Mouse (Mus musculus): Measurements from ENCODE around the gene Bcas3. TPM values are rescaled to one million over a fixed set of nuclear protein-coding genes. Genes with fewer than 3 reads are reported as not detected.
A peak's percentile ranks its signal among the peaks of the same experiment; 100 is the strongest.

Bcas3 gene
- polyA plus RNA-seq, 1 experiment from 2014 or later = 44.3 TPM

DNA sequence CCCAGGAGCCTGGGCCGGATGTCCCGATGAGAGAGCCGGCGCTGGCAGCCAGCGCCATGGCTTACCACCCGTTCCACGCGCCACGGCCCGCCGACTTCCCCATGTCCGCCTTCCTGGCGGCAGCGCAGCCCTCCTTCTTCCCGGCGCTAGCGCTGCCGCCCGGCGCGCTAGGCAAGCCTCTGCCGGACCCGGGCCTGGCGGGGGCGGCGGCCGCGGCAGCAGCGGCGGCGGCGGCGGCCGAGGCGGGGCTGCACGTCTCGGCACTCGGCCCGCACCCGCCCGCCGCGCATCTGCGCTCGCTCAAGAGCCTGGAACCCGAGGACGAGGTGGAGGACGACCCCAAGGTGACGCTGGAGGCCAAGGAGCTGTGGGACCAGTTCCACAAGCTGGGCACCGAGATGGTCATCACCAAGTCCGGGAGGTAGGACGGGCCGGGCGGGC lies 480.1 kb downstream of the Bcas3 start:
- Histone ChIP-seq H3K4me3 (ENCODE audit: low read depth, low read length) (peak overlapping the region; percentile 46), H3K4me1 (ENCODE audit: control insufficient read depth, insufficient read depth, low read length) (peaks cover 35% of the 10 kb centered on the region), H3K4me2 (ENCODE audit: low read depth) (peak overlapping the region; percentile 90), H3K9ac (ENCODE audit: low read length) (peak overlapping the region; percentile 57), H3K9me3 (ENCODE audit: control insufficient read depth, low read length) (no peaks in the 10 kb centered on the region), H3K36me3 (ENCODE audit: control insufficient read depth, insufficient read depth, low read length) (no peaks in the 10 kb centered on the region), H3K27me3 (ENCODE audit: control insufficient read depth, insufficient read depth, low read length) (peaks cover 98% of the 10 kb centered on the region), H3K27ac (ENCODE audit: low read depth, low read length) (peak overlapping the region; percentile 49; the same call in 1 of the 2 replicates)
- DNase-seq (ENCODE audit: low spot score) (peak; percentile 62), ATAC-seq (ENCODE audit: insufficient read depth, low FRiP score, low TSS enrichment) (no peak)
- under 1% methylated on average over 34 of the region's 54 CpGs for WGBS

DNA sequence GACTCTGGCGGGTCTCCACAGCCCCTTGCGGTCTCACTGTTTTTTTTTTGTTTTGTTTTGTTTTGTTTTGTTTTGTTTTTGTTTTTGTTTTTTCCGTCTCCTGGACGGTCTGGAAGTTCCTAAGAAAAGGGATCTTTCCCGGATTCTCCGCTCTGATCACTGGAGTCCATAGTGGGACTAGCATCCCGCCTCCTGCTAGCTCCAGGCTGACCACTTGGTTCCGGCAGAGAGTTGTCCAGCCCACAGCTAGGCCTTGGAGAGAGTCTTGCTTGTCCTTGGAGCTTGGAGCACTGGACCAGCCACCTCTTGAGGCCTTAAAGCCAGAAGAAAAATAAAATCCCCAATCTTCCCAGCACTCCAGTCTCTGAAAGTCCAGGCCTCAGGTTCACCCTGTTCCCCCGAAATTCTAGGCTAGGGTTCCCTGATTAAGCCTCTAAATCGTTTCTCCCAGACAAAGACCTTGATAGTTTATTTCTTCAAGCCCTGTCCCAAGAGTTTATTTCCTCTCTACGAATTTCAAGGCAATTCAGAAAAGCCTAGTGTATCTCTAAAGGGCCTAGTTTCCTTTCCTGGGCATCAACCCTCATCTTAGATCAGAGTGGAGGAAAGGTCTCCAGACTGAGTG lies 480.9 kb downstream of the Bcas3 start:
- H3K4me1 ChIP-seq (ENCODE audit: control insufficient read depth, insufficient read depth, low read length) = peaks cover 38% of the 10 kb centered on the region
- peak overlapping the region; percentile 90 for H3K4me2 ChIP-seq (ENCODE audit: low read depth)
- H3K27ac ChIP-seq (ENCODE audit: low read depth, low read length) = no peak overlapping the region
- DNase-seq (ENCODE audit: low spot score) (peak; percentile 52), ATAC-seq (ENCODE audit: insufficient read depth, low FRiP score, low TSS enrichment) (no peak)
- WGBS = under 1% methylated on average over 11 of the region's 11 CpGs
- peak overlapping the region; percentile 46 for H3K4me3 ChIP-seq (ENCODE audit: low read depth, low read length)
- peaks cover 98% of the 10 kb centered on the region for H3K27me3 ChIP-seq (ENCODE audit: control insufficient read depth, insufficient read depth, low read length)
- no peaks in the 10 kb centered on the region for H3K9me3 ChIP-seq (ENCODE audit: control insufficient read depth, low read length)
- H3K9ac ChIP-seq (ENCODE audit: low read length) = peak overlapping the region; percentile 57
- no peaks in the 10 kb centered on the region for H3K36me3 ChIP-seq (ENCODE audit: control insufficient read depth, insufficient read depth, low read length)

DNA sequence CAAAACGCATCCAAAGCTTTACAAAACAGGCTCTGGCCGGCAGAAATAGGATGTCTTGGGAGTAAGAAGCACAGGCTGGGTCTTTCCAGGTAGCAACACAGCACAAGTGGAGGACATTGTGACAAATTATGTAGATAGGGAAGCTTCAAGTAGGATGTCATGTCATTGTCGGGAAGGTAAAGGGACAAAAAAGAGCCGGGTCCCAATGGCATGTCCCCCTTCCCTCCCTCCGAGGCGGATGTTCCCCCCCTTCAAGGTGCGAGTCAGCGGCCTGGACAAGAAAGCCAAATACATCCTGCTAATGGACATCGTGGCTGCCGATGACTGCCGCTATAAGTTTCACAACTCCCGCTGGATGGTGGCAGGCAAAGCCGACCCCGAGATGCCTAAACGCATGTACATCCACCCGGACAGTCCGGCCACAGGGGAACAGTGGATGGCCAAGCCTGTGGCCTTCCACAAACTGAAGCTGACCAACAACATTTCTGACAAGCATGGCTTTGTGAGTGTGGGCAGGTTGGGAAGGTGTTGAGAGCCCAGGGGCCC lies 481.5 kb downstream of the Bcas3 start:
- peak; percentile 47 for DNase-seq (ENCODE audit: low spot score)
- H3K36me3 ChIP-seq (ENCODE audit: control insufficient read depth, insufficient read depth, low read length) = no peaks in the 10 kb centered on the region
- no peak for ATAC-seq (ENCODE audit: insufficient read depth, low FRiP score, low TSS enrichment)
- H3K4me3 ChIP-seq (ENCODE audit: low read depth, low read length) = peak overlapping the region; percentile 46
- peaks cover 34% of the 10 kb centered on the region for H3K4me1 ChIP-seq (ENCODE audit: control insufficient read depth, insufficient read depth, low read length)
- no peak overlapping the region for H3K9ac ChIP-seq (ENCODE audit: low read length)
- H3K9me3 ChIP-seq (ENCODE audit: control insufficient read depth, low read length) = no peaks in the 10 kb centered on the region
- peak overlapping the region; percentile 31 for H3K4me2 ChIP-seq (ENCODE audit: low read depth)
- under 1% methylated on average over 16 of the region's 17 CpGs for WGBS
- peaks cover 98% of the 10 kb centered on the region for H3K27me3 ChIP-seq (ENCODE audit: control insufficient read depth, insufficient read depth, low read length)
- no peak overlapping the region for H3K27ac ChIP-seq (ENCODE audit: low read depth, low read length)

DNA sequence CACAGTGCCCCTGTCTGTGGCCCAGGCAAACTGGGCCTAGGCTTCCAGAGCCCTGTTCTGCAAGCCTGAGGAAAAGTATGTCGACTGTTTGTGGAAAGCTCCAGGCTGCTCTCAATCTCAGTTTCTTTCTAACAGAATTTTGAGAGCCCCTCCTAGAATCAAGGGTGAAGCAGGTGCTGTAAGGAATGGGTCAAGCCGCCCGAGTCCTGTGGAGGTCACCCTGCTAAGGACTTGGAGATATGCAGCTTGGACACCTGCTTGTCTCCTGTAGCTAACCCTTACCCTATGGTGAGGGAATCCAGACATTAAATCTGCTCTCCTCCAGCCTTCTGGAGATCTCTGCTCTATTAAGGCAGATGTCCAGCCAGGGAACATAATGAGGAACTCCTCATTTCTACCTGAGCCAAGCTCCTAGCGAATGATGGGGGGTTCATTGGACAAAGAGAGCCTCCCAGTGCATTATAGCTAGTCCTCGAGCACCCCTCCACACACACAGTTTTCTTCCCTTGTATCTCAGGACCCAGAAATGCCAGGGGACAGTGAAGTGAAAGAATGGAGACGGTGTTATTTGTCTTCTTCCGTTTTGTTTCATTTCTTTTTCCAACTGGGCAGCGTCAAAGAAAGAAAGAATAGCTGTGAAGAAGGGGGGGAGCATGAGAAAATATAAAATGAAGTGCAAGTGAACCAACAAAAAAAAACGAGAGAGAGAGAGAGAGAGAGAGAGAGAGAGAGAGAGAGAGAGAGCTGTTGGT lies 482.2 kb downstream of the Bcas3 start:
- Histone ChIP-seq H3K27me3 (ENCODE audit: control insufficient read depth, insufficient read depth, low read length) (peaks cover 98% of the 10 kb centered on the region), H3K9me3 (ENCODE audit: control insufficient read depth, low read length) (no peaks in the 10 kb centered on the region), H3K4me1 (ENCODE audit: control insufficient read depth, insufficient read depth, low read length) (peaks cover 26% of the 10 kb centered on the region), H3K27ac (ENCODE audit: low read depth, low read length) (no peak overlapping the region), H3K4me2 (ENCODE audit: low read depth) (peak overlapping the region; percentile 31), H3K4me3 (ENCODE audit: low read depth, low read length) (peak overlapping the region; percentile 46), H3K36me3 (ENCODE audit: control insufficient read depth, insufficient read depth, low read length) (no peaks in the 10 kb centered on the region), H3K9ac (ENCODE audit: low read length) (no peak overlapping the region)
- DNase-seq (ENCODE audit: low spot score) (peak; percentile 24), ATAC-seq (ENCODE audit: insufficient read depth, low FRiP score, low TSS enrichment) (no peak)
- 3% methylated on average over 9 of the region's 9 CpGs for WGBS

DNA sequence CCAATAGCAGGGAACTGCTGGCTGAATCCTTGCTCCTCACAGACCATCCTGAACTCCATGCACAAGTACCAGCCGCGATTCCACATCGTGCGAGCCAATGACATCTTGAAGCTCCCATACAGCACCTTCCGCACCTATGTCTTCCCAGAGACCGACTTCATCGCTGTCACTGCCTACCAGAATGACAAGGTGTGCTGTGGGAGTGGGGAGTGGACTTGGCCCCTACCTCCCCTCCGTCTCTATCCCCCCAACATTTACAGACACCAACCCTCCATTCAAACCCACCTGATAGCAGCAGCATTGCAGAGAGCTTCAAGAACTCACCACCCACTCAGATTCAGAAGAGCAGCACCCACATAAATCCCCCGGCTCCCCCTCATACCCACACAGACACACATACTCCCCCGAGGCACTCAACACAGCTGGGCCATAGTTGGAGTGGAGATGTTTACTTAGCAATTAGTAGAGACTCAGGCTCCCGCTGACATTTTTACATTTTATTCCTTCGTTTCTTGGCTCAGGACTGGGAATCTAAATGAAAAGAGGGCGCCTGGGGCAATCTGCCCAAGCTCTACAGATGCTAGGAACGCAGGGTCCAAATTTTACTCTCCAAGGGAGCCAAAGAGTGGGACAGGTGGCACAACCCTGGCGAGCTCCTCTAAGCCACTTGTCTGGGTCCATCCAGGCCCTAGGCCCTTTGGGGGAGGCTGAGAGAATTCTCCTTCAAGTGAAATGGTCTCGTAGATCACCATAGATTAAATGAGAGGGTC lies 483.0 kb downstream of the Bcas3 start:
- Histone ChIP-seq H3K27me3 (ENCODE audit: control insufficient read depth, insufficient read depth, low read length) (peaks cover 98% of the 10 kb centered on the region), H3K4me3 (ENCODE audit: low read depth, low read length) (peak overlapping the region; percentile 29), H3K4me2 (ENCODE audit: low read depth) (peak overlapping the region; percentile 40), H3K27ac (ENCODE audit: low read depth, low read length) (no peak overlapping the region), H3K36me3 (ENCODE audit: control insufficient read depth, insufficient read depth, low read length) (no peaks in the 10 kb centered on the region), H3K4me1 (ENCODE audit: control insufficient read depth, insufficient read depth, low read length) (peaks cover 24% of the 10 kb centered on the region), H3K9ac (ENCODE audit: low read length) (no peak overlapping the region), H3K9me3 (ENCODE audit: control insufficient read depth, low read length) (no peaks in the 10 kb centered on the region)
- 4% methylated on average over 16 of the region's 16 CpGs for WGBS
- ATAC-seq (ENCODE audit: insufficient read depth, low FRiP score, low TSS enrichment) = no peak
- no peak for DNase-seq (ENCODE audit: low spot score)

DNA sequence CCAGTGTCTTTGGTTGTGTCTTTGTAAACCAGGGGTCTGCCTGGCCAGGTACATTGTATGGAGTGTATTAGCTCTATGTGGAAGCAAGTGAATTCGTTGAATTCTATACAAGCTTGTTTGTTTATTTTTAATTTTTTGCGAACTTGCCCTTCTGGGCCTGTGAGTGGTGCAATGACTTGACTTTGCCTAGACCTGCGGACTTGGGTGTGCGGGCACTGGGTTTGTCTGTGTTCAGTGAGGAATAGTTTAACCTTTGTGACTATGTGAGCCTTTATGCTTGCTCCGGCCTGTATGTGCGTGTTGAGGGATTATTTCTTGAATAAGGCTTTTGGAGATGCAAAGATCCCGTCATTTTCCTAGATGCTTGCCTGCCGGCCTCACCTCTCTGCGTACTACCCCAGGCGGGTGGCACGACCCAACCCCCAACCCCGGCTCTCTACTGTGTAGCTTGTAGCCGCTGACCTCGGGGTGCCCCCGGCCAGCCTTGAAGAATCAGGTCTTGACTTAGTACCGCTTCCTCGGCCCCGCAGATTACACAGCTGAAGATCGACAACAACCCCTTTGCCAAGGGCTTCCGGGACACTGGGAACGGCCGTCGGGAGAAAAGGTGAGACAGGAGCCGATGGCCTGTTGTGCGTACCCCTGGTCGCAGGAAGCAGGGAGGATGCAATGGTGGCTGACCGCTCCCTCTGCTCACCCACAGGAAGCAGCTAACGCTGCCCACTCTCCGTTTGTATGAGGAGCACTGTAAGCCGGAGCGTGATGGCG lies 483.7 kb downstream of the Bcas3 start:
- H3K4me2 ChIP-seq (ENCODE audit: low read depth) = peak overlapping the region; percentile 40
- no peak overlapping the region for H3K9ac ChIP-seq (ENCODE audit: low read length)
- 1% methylated on average over 32 of the region's 32 CpGs for WGBS
- peaks cover 22% of the 10 kb centered on the region for H3K4me1 ChIP-seq (ENCODE audit: control insufficient read depth, insufficient read depth, low read length)
- no peak overlapping the region for H3K27ac ChIP-seq (ENCODE audit: low read depth, low read length)
- peak overlapping the region; percentile 29 for H3K4me3 ChIP-seq (ENCODE audit: low read depth, low read length)
- no peaks in the 10 kb centered on the region for H3K36me3 ChIP-seq (ENCODE audit: control insufficient read depth, insufficient read depth, low read length)
- DNase-seq (ENCODE audit: low spot score) = peak; percentile 38
- H3K27me3 ChIP-seq (ENCODE audit: control insufficient read depth, insufficient read depth, low read length) = peaks cover 98% of the 10 kb centered on the region
- no peak for ATAC-seq (ENCODE audit: insufficient read depth, low FRiP score, low TSS enrichment)
- H3K9me3 ChIP-seq (ENCODE audit: control insufficient read depth, low read length) = no peaks in the 10 kb centered on the region

DNA sequence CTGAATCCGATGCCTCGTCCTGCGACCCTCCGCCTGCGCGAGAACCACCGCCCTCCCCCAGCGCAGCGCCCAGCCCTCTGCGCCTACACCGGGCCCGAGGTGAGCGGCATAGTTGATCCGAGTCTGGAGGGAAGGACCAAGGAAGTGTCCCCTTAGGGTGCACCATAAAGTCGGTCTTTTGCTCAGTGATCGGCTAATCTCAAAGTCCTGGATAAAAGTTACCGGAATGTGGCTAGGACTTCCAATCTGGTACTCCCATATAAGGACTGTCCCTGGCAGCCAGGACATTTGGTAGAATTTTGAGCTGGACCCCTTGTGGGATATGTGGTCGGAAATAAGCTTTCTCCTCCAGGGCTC lies 484.3 kb downstream of the Bcas3 start:
- no peaks in the 10 kb centered on the region for H3K9me3 ChIP-seq (ENCODE audit: control insufficient read depth, low read length)
- H3K4me1 ChIP-seq (ENCODE audit: control insufficient read depth, insufficient read depth, low read length) = peaks cover 17% of the 10 kb centered on the region
- peak overlapping the region; percentile 40 for H3K4me2 ChIP-seq (ENCODE audit: low read depth)
- under 1% methylated on average over 18 of the region's 18 CpGs for WGBS
- H3K27ac ChIP-seq (ENCODE audit: low read depth, low read length) = no peak overlapping the region
- no peaks in the 10 kb centered on the region for H3K36me3 ChIP-seq (ENCODE audit: control insufficient read depth, insufficient read depth, low read length)
- DNase-seq (ENCODE audit: low spot score) (peak; percentile 56), ATAC-seq (ENCODE audit: insufficient read depth, low FRiP score, low TSS enrichment) (no peak)
- H3K9ac ChIP-seq (ENCODE audit: low read length) = no peak overlapping the region; the same call in 1 of the 2 replicates
- H3K27me3 ChIP-seq (ENCODE audit: control insufficient read depth, insufficient read depth, low read length) = peaks cover 96% of the 10 kb centered on the region
- H3K4me3 ChIP-seq (ENCODE audit: low read depth, low read length) = peak overlapping the region; percentile 29
